Mouse (Mus musculus): ENCODE results near the gene Dctn2.

GRCm38 (mm10) chr10:127286194-127286593, 20.0 kb downstream of the Dctn2 start:
- TF ChIP-seq CTCF (IDR thresholded peaks at IDR 0.05; ENCODE audit: low read depth) (no peak), EP300 (IDR thresholded peaks at IDR 0.05; ENCODE audit: low read depth) (no peak)

All from heart, postnatal 0 days (tissue).